Mouse (Mus musculus) CD4-positive, CD25-positive, alpha-beta regulatory T cell, adult 2 months (primary cell): ENCODE results near the gene Gm17359.

Experiments used
- DNase-seq: peaks from one replicate; pipeline ENCODE4 v3.0.0-alpha.2; 2012; ENCODE audit warnings: low read depth, low spot score

The Gm17359 gene

GRCm38 (mm10) chr3:79349311-79349710, 12.8 kb downstream of the Gm17359 start:
- DNase-seq = no peak

GRCm38 (mm10) chr3:79358721-79359120, 22.3 kb downstream of the Gm17359 start:
- DNase-seq = no peak

GRCm38 (mm10) chr3:79360317-79361101, 24.0 kb downstream of the Gm17359 start:
- no peak for DNase-seq

GRCm38 (mm10) chr3:79366098-79366497, 29.6 kb downstream of the Gm17359 start:
- DNase-seq = no peak

- no peak for DNase-seq
Measured at GRCm38 (mm10) chr3:79368306-79368705, 31.8 kb downstream of the Gm17359 start.

- DNase-seq = no peak
Measured at GRCm38 (mm10) chr3:79370385-79370929, 34.0 kb downstream of the Gm17359 start.

GRCm38 (mm10) chr3:79371506-79372195, 35.2 kb downstream of the Gm17359 start:
- DNase-seq = no peak

GRCm38 (mm10) chr3:79373930-79374329, 37.5 kb downstream of the Gm17359 start:
- no peak for DNase-seq

GRCm38 (mm10) chr3:79378086-79378485, 41.6 kb downstream of the Gm17359 start:
- no peak for DNase-seq

- no peak for DNase-seq
Measured at GRCm38 (mm10) chr3:79379255-79379836, 42.9 kb downstream of the Gm17359 start.

GRCm38 (mm10) chr3:79379873-79380595, 43.6 kb downstream of the Gm17359 start:
- DNase-seq = no peak

- no peak for DNase-seq
Measured at GRCm38 (mm10) chr3:79381398-79381797, 44.9 kb downstream of the Gm17359 start.

- no peak for DNase-seq
Measured at GRCm38 (mm10) chr3:79385434-79386029, 49.1 kb downstream of the Gm17359 start.

- DNase-seq = no peak
Measured at GRCm38 (mm10) chr3:79389081-79389480, 52.6 kb downstream of the Gm17359 start.

- no peak for DNase-seq
Measured at GRCm38 (mm10) chr3:79400552-79400951, 64.1 kb downstream of the Gm17359 start.

- no peak for DNase-seq
Measured at GRCm38 (mm10) chr3:79402056-79402455, 65.6 kb downstream of the Gm17359 start.

- no peak for DNase-seq
Measured at GRCm38 (mm10) chr3:79408546-79408945, 72.1 kb downstream of the Gm17359 start.

- DNase-seq = no peak
Measured at GRCm38 (mm10) chr3:79409927-79410628, 73.6 kb downstream of the Gm17359 start.

GRCm38 (mm10) chr3:79410629-79410995, 74.2 kb downstream of the Gm17359 start:
- no peak for DNase-seq

GRCm38 (mm10) chr3:79411666-79412065, 75.2 kb downstream of the Gm17359 start:
- DNase-seq = no peak

GRCm38 (mm10) chr3:79413492-79413891, 77.0 kb downstream of the Gm17359 start:
- DNase-seq = no peak
